15 mouse cellular contexts compared by ENCODE assay signal in genomic region chr9:109813424-109813823, GRCm38 (mm10). TPM values are rescaled to one million over a fixed set of nuclear protein-coding genes. Genes with fewer than 3 reads are reported as not detected.
DNase-seq lines count a peak whose midpoint lies in the region; ATAC-seq and TF ChIP-seq lines count a peak whose summit lies in the region.
"Had no signal": no experiment of that assay in that cellular context is flagged by ENCODE, and none has a peak within 500 bp of the region (broad histone marks: within the 10 kb centered on the region; RNA-seq: fewer than 3 reads in every experiment).

No protein-coding gene starts in this region.

- H3K36me3 ChIP-seq in hindbrain, embryonic 11.5 days (ENCODE audit: control insufficient read depth, insufficient read depth, low read length) = no peaks in the 10 kb centered on the region
- H3K36me3 ChIP-seq in hindbrain, embryonic 10.5 days = no peaks in the 10 kb centered on the region
- H3K36me3 ChIP-seq in lung, postnatal 0 days (ENCODE audit: insufficient read depth, low read length) = no peaks in the 10 kb centered on the region
- H3K36me3 ChIP-seq in midbrain, postnatal 0 days (ENCODE audit: insufficient read depth, low read length) = no peaks in the 10 kb centered on the region
- H3K36me3 ChIP-seq: G1E; stomach, embryonic 15.5 days had no signal

- H3K4me1 ChIP-seq in hindbrain, embryonic 11.5 days (replicated peaks; ENCODE audit: control insufficient read depth, insufficient read depth, low read length) = no peaks in the 10 kb centered on the region
- no peaks in the 10 kb centered on the region; the same call in 1 of the 2 replicates for H3K4me1 ChIP-seq in hindbrain, embryonic 10.5 days (replicated peaks)
- no peaks in the 10 kb centered on the region for H3K4me1 ChIP-seq in lung, postnatal 0 days (ENCODE audit: insufficient read depth, low read depth, low read length)
- H3K4me1 ChIP-seq in midbrain, postnatal 0 days (ENCODE audit: insufficient read depth, low read length) = no peaks in the 10 kb centered on the region
- H3K4me1 ChIP-seq: stomach, embryonic 15.5 days had no signal

- WGBS in hindbrain, embryonic 11.5 days = 52% methylated on average over 7 of the region's 7 CpGs
- 51% methylated on average over 7 of the region's 7 CpGs for WGBS in hindbrain, embryonic 10.5 days
- 45% methylated on average over 7 of the region's 7 CpGs for WGBS in lung, postnatal 0 days
- WGBS in midbrain, postnatal 0 days = 34% methylated on average over 7 of the region's 7 CpGs

- ATAC-seq in cerebellum, adult (ENCODE audit: insufficient number of reproducible peaks, low FRiP score, low TSS enrichment) = no peak
- peak; percentile 35; the same call in 1 of the 2 replicates for ATAC-seq in hindbrain, embryonic 11.5 days (ENCODE audit: low FRiP score)
- ATAC-seq in lung, postnatal 0 days = no peak; the same call in 1 of the 2 replicates
- ATAC-seq in midbrain, postnatal 0 days (ENCODE audit: low FRiP score) = no peak
- ATAC-seq in megakaryocyte progenitor cell, adult 5-6 weeks (replicated peaks; ENCODE audit: poor library complexity) = no peak

- TF ChIP-seq EP300 in lung, postnatal 0 days (IDR thresholded peaks at IDR 0.05) = no peak

- H3K4me3 ChIP-seq in hindbrain, embryonic 11.5 days (ENCODE audit: low read depth, low read length) = no peak overlapping the region
- no peak overlapping the region for H3K4me3 ChIP-seq in hindbrain, embryonic 10.5 days
- no peak overlapping the region for H3K4me3 ChIP-seq in lung, postnatal 0 days (ENCODE audit: low read depth, low read length)
- no peak overlapping the region for H3K4me3 ChIP-seq in midbrain, postnatal 0 days (ENCODE audit: low read depth, low read length)
- H3K4me3 ChIP-seq: stomach, embryonic 15.5 days had no signal

- no peak overlapping the region for H3K9ac ChIP-seq in hindbrain, embryonic 11.5 days (ENCODE audit: low read depth, low read length)
- no peak overlapping the region for H3K9ac ChIP-seq in lung, postnatal 0 days (replicated peaks; ENCODE audit: low read depth)
- no peak overlapping the region for H3K9ac ChIP-seq in midbrain, postnatal 0 days (replicated peaks; ENCODE audit: low read length, poor library complexity, severe bottlenecking)
- H3K9ac ChIP-seq: stomach, embryonic 15.5 days had no signal

- DNase-seq in cerebellum, postnatal 14 days = peak; percentile 12 to 22
- DNase-seq in hindbrain, embryonic 11.5 days (ENCODE audit: low spot score) = peak; percentile 27
- DNase-seq in hindbrain, embryonic 10.5 days (ENCODE audit: low spot score) = no peak
- peak; percentile 5 for DNase-seq in lung, postnatal 0 days (ENCODE audit: low spot score)
- no peak for DNase-seq in lung, postnatal 14 days
- peak; percentile 59 for DNase-seq in midbrain, postnatal 0 days (ENCODE audit: low spot score)
- DNase-seq: cerebellum, adult 9-10 months had no signal

- no peak for TF ChIP-seq CTCF in lung, postnatal 0 days (IDR thresholded peaks at IDR 0.05)
- TF ChIP-seq CTCF in midbrain, postnatal 0 days (IDR thresholded peaks at IDR 0.05) = no peak

- H3K27me3 ChIP-seq in hindbrain, embryonic 11.5 days (ENCODE audit: control insufficient read depth, insufficient read depth, low read length) = no peaks in the 10 kb centered on the region
- H3K27me3 ChIP-seq in hindbrain, embryonic 10.5 days (ENCODE audit: insufficient read depth, poor library complexity, severe bottlenecking) = no peaks in the 10 kb centered on the region
- H3K27me3 ChIP-seq in lung, postnatal 0 days (replicated peaks; ENCODE audit: insufficient read depth, low read length) = no peaks in the 10 kb centered on the region
- H3K27me3 ChIP-seq in midbrain, postnatal 0 days (ENCODE audit: insufficient read depth, low read length) = no peaks in the 10 kb centered on the region
- H3K27me3 ChIP-seq: stomach, embryonic 15.5 days had no signal

- no peak overlapping the region for H3K27ac ChIP-seq in hindbrain, embryonic 11.5 days (ENCODE audit: low read depth, low read length)
- H3K27ac ChIP-seq in hindbrain, embryonic 10.5 days = no peak overlapping the region
- H3K27ac ChIP-seq in lung, postnatal 0 days (ENCODE audit: low read length) = no peak overlapping the region
- H3K27ac ChIP-seq in midbrain, postnatal 0 days (ENCODE audit: low read depth, low read length) = no peak overlapping the region
- H3K27ac ChIP-seq: stomach, embryonic 15.5 days had no signal

- no peaks in the 10 kb centered on the region for H3K9me3 ChIP-seq in hindbrain, embryonic 11.5 days (ENCODE audit: control insufficient read depth, low read length)
- H3K9me3 ChIP-seq in hindbrain, embryonic 10.5 days = no peaks in the 10 kb centered on the region
- H3K9me3 ChIP-seq in lung, postnatal 0 days (ENCODE audit: low read length) = no peaks in the 10 kb centered on the region
- H3K9me3 ChIP-seq in midbrain, postnatal 0 days (ENCODE audit: low read length) = no peaks in the 10 kb centered on the region
- H3K9me3 ChIP-seq: G1E; stomach, embryonic 15.5 days had no signal

- no peak overlapping the region for H3K4me2 ChIP-seq in hindbrain, embryonic 11.5 days (replicated peaks; ENCODE audit: low read depth, low read length)
- no peak overlapping the region for H3K4me2 ChIP-seq in lung, postnatal 0 days (replicated peaks; ENCODE audit: low read depth, low read length)
- no peak overlapping the region for H3K4me2 ChIP-seq in midbrain, postnatal 0 days (ENCODE audit: low read depth, low read length, poor library complexity, severe bottlenecking)
- H3K4me2 ChIP-seq: stomach, embryonic 15.5 days had no signal

RNA-seq across cellular contexts. Expression of gene Spink8, which starts 1.3 kb away (rescaled TPM):
- polyA plus RNA-seq in hindbrain, embryonic 11.5 days (2014; fragmentation: Nextera tagmentation; extraction: Ambion mirVana) = not detected in 2 replicates
- polyA plus RNA-seq in hindbrain, embryonic 10.5 days (2016; fragmentation: Nextera tagmentation; extraction: Ambion mirVana) = not detected in 2 replicates
- polyA plus RNA-seq in lung, postnatal 0 days (2015; fragmentation: Nextera tagmentation; extraction: Ambion mirVana) = not detected in 2 replicates
- 0.38 TPM in 1 of 2 replicates, not detected in the other for total RNA-seq in midbrain, postnatal 0 days (2014; rRNA removed)
- polyA plus RNA-seq in midbrain, postnatal 0 days (2015; fragmentation: Nextera tagmentation; extraction: Ambion mirVana) = not detected in 2 replicates
- not detected in 2 replicates for total RNA-seq in megakaryocyte progenitor cell, adult 5-6 weeks (2015)
- not detected in 2 replicates for total RNA-seq in megakaryocyte progenitor cell, adult 5-6 weeks (2017)
- total RNA-seq: gastrocnemius, adult 8-10 months had no signal
- polyA plus RNA-seq: G1E; intestine, embryonic 14.5 days; liver, embryonic 16.5 days had no signal

RNA-seq across cellular contexts. Expression of gene Nme6, which starts 19.1 kb away (rescaled TPM):
- polyA plus RNA-seq in hindbrain, embryonic 11.5 days (2014; fragmentation: Nextera tagmentation; extraction: Ambion mirVana) = 89.2 and 90.6 TPM in 2 replicates
- 106 and 108 TPM in 2 replicates for polyA plus RNA-seq in hindbrain, embryonic 10.5 days (2016; fragmentation: Nextera tagmentation; extraction: Ambion mirVana)
- polyA plus RNA-seq in lung, postnatal 0 days (2015; fragmentation: Nextera tagmentation; extraction: Ambion mirVana) = 22.3 and 24.4 TPM in 2 replicates
- total RNA-seq in midbrain, postnatal 0 days (2014; rRNA removed) = 40.2 and 47.6 TPM in 2 replicates
- 50.6 and 53.7 TPM in 2 replicates for polyA plus RNA-seq in midbrain, postnatal 0 days (2015; fragmentation: Nextera tagmentation; extraction: Ambion mirVana)
- 60.6 and 62.4 TPM in 2 replicates for total RNA-seq in megakaryocyte progenitor cell, adult 5-6 weeks (2015)
- total RNA-seq in megakaryocyte progenitor cell, adult 5-6 weeks (2017) = 40.7 and 45.1 TPM in 2 replicates

RNA-seq across cellular contexts. Expression of gene Fbxw27, which starts 23.0 kb away (rescaled TPM):
- not detected in 2 replicates for polyA plus RNA-seq in hindbrain, embryonic 11.5 days (2014; fragmentation: Nextera tagmentation; extraction: Ambion mirVana)
- not detected in 2 replicates for polyA plus RNA-seq in hindbrain, embryonic 10.5 days (2016; fragmentation: Nextera tagmentation; extraction: Ambion mirVana)
- polyA plus RNA-seq in lung, postnatal 0 days (2015; fragmentation: Nextera tagmentation; extraction: Ambion mirVana) = not detected in 2 replicates
- 0.38 TPM in 1 of 2 replicates, not detected in the other for total RNA-seq in midbrain, postnatal 0 days (2014; rRNA removed)
- polyA plus RNA-seq in midbrain, postnatal 0 days (2015; fragmentation: Nextera tagmentation; extraction: Ambion mirVana) = 0.26 TPM in 1 of 2 replicates, not detected in the other
- total RNA-seq in megakaryocyte progenitor cell, adult 5-6 weeks (2015) = not detected in 2 replicates
- not detected in 2 replicates for total RNA-seq in megakaryocyte progenitor cell, adult 5-6 weeks (2017)
- total RNA-seq: gastrocnemius, adult 8-10 months had no signal
- polyA plus RNA-seq: G1E; intestine, embryonic 14.5 days; liver, embryonic 16.5 days; stomach, embryonic 15.5 days had no signal

RNA-seq across cellular contexts. Expression of gene Camp, which starts 36.0 kb away (rescaled TPM):
- 0.28 and 0.31 TPM in 2 replicates for polyA plus RNA-seq in hindbrain, embryonic 11.5 days (2014; fragmentation: Nextera tagmentation; extraction: Ambion mirVana)
- not detected in 2 replicates for polyA plus RNA-seq in hindbrain, embryonic 10.5 days (2016; fragmentation: Nextera tagmentation; extraction: Ambion mirVana)
- 10.3 and 13.1 TPM in 2 replicates for polyA plus RNA-seq in lung, postnatal 0 days (2015; fragmentation: Nextera tagmentation; extraction: Ambion mirVana)
- not detected in 2 replicates for total RNA-seq in midbrain, postnatal 0 days (2014; rRNA removed)
- polyA plus RNA-seq in midbrain, postnatal 0 days (2015; fragmentation: Nextera tagmentation; extraction: Ambion mirVana) = 0.21 and 0.31 TPM in 2 replicates
- 257 and 482 TPM in 2 replicates for total RNA-seq in megakaryocyte progenitor cell, adult 5-6 weeks (2015)
- total RNA-seq in megakaryocyte progenitor cell, adult 5-6 weeks (2017) = 178 and 390 TPM in 2 replicates
- total RNA-seq: G1E; gastrocnemius, adult 8-10 months had no signal
- polyA plus RNA-seq: urinary bladder, adult 2 months had no signal

Comparison
In these comparisons a context has a peak if more than half of its experiments do, and no peak if none do; other contexts are left out.
1. DNase-seq: peak in cerebellum, postnatal 14 days (2 of 2), hindbrain, embryonic 11.5 days (single experiment), lung, postnatal 0 days (single experiment) and midbrain, postnatal 0 days (single experiment); none in hindbrain, embryonic 10.5 days (single experiment) and lung, postnatal 14 days (single experiment).